Mouse (Mus musculus) G1E (cell line): ENCODE results near the gene Ric8a.

Experiments
- CTCF ChIP-seq: IDR thresholded peaks from 2 replicates; pipeline ENCODE4 v1.5.1; 2012; ENCODE audit warnings: low read depth, low read length, inconsistent platforms, mixed read lengths
- GATA1 ChIP-seq: IDR thresholded peaks from 2 replicates; pipeline ENCODE4 v1.6.1; 2012; ENCODE audit warnings: borderline replicate concordance, low read length, inconsistent platforms, mixed read lengths
- POLR2AphosphoS5 ChIP-seq: IDR thresholded peaks from 2 replicates; pipeline ENCODE4 v1.6.1; 2012; ENCODE audit warnings: low read depth, low read length, inconsistent platforms; ENCODE audit not compliant: insufficient replicate concordance
- TAL1 ChIP-seq: conservative IDR thresholded peaks from 2 replicates; pipeline ENCODE4 v1.6.1; 2012; ENCODE audit warnings: low read depth, low read length, inconsistent platforms, mixed read lengths

DNA sequence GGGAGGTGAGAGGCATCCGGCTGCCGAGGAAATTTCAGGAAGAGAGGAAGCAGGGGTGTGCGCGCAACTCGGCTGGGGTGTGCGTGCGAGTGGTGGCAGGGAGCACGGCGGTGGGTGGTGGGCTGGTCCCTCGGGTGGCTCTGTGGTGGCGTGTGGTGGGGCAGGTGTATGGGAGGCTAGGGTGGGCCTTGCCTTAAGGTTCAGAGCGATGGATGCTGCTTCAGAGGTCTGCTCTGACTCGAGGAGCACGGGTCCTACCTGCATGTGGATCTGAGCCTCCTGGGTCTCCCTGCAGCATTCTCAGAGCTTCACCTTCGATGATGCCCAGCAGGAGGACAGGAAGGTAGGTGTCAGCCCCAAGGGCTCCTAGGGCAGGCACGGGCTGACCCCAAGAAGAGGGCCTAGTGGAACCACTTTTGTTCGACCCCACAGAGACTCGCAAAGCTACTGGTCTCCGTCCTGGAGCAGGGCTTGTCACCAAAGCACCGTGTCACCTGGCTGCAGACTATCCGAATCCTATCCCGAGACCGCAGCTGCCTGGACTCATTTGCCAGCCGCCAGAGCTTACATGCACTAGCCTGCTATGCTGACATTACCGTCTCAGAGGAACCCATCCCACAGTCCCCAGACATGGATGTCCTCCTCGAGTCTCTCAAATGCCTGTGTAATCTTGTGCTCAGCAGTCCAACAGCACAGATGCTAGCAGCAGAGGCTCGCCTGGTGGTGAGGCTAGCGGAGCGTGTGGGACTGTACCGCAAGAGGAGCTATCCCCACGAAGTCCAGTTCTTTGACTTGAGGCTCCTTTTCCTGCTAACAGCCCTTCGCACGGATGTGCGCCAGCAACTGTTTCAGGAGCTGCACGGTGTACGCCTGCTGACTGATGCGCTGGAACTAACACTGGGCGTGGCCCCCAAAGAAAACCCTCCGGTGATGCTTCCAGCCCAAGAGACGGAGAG lies 1.1 kb downstream of the Ric8a start, which contains the start of gene Bet1l:
- TF ChIP-seq CTCF = no peak
- TF ChIP-seq GATA1 = no peak
- no peak for TF ChIP-seq POLR2AphosphoS5
- TF ChIP-seq TAL1 = no peak
